Mouse (Mus musculus) forebrain, embryonic 12.5 days (tissue): ENCODE data around the gene Man1a2. TPM values are rescaled to one million over a fixed set of nuclear protein-coding genes. Genes with fewer than 3 reads are reported as not detected.

Experiments used
- ATAC-seq: fragments of 200-750 bp; cut with Nextera tagmentation; 2 replicates; pipeline ENCODE4 v1.8.0; 2017; ENCODE audit warnings: moderate TSS enrichment; ENCODE audit not compliant: low FRiP score
- H3K27ac ChIP-seq: fragments of 300-500 bp; sonication (generic); 2 replicates; pipeline ENCODE4 v1.5.1; 2016; ENCODE audit warnings: mild to moderate bottlenecking
- H3K27me3 ChIP-seq: fragments of 300-500 bp; sonication (generic); 2 replicates; pipeline ENCODE4 v1.6.1; 2016; ENCODE audit warnings: mild to moderate bottlenecking
- H3K36me3 ChIP-seq: fragments of 300-500 bp; sonication (generic); replicated peaks from 2 replicates; pipeline ENCODE4 v1.6.1; 2016; ENCODE audit warnings: mild to moderate bottlenecking
- H3K4me1 ChIP-seq: fragments of 300-500 bp; sonication (generic); 2 replicates; pipeline ENCODE4 v1.6.1; 2016
- H3K4me2 ChIP-seq: fragments of 300-500 bp; sonication (generic); 2 replicates; pipeline ENCODE4 v1.6.1; 2016; ENCODE audit warnings: mild to moderate bottlenecking, moderate library complexity
- H3K4me3 ChIP-seq: fragments of 300-500 bp; sonication (generic); replicated peaks from 2 replicates; pipeline ENCODE4 v1.5.1; 2016; ENCODE audit warnings: mild to moderate bottlenecking
- H3K9ac ChIP-seq: fragments of 300-500 bp; sonication (generic); 2 replicates; pipeline ENCODE4 v1.6.1; 2016; ENCODE audit warnings: mild to moderate bottlenecking
- H3K9me3 ChIP-seq: fragments of 300-500 bp; sonication (generic); 2 replicates; pipeline ENCODE4 v1.6.1; 2016
- WGBS: fragments of 180-500 bp; shearing (Covaris S2); methylation state at CpG from one replicate; pipeline ENCODE4 v1.1.7; 2016; 5-methylcytosine and 5-hydroxymethylcytosine counted together
- polyA plus RNA-seq: library from polyadenylated mRNA; unstranded; fragments of >200 nt; fragmentation: Nextera tagmentation; extraction: Ambion mirVana; gene quantifications from 2 replicates; pipeline ENCODE4 v1.2.1, GENCODE M21; 2016

Gene Man1a2
- polyA plus RNA-seq, 1 experiment from 2014 or later, result 54.6 TPM

DNA sequence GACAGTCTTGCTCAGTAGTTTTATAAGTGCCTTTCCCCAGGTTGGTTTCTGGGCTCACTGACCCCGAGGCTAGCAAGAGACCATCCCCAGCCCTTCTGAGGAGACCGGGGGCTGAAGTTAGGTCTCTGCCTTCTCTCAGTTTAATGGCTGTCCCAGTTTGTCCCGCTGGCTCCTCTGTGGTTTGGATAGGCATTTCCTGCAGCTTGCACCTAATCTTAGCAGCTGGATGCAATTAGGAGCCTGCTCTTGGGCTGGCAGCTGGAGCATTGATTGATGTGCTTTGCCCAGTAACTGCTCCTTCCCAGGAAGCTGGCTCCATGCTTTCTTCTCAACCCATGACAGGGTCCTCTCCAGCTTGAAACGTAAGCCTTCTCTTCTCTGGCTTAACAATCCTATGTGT is 26.2 kb upstream of the Man1a2 start:
- H3K4me3 ChIP-seq, result no peak overlapping the region
- no peaks in the 10 kb centered on the region for H3K36me3 ChIP-seq
- no peak for ATAC-seq
- no peaks in the 10 kb centered on the region for H3K9me3 ChIP-seq
- H3K27me3 ChIP-seq, result no peaks in the 10 kb centered on the region
- no peaks in the 10 kb centered on the region for H3K4me1 ChIP-seq
- no peak overlapping the region for H3K4me2 ChIP-seq
- 72% methylated on average over 4 of the region's 4 CpGs for WGBS
- no peak overlapping the region for H3K9ac ChIP-seq
- H3K27ac ChIP-seq, result no peak overlapping the region

DNA sequence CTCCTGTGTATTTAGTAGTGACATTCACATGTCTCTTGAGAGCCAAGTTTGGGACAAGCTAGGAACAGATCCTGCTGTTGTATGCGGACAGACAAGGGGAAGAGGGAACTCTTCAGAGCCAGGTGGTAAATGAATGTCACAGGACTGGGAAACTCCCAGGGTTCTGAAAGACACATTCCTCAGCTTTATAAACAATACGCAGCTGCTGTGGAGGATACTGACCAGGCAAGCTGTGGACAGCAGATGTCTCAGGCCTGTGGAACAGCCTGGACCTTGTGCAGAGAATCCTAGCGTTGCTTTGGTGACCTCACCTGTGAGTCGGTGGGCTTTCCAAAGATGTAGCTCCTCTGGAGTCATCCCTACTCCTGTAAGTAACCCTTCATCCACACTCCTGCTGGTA is 21.8 kb upstream of the Man1a2 start:
- ATAC-seq, result no peak
- no peaks in the 10 kb centered on the region for H3K9me3 ChIP-seq
- no peak overlapping the region for H3K4me2 ChIP-seq
- no peak overlapping the region for H3K9ac ChIP-seq
- H3K4me3 ChIP-seq, result no peak overlapping the region
- no peaks in the 10 kb centered on the region for H3K27me3 ChIP-seq
- H3K27ac ChIP-seq, result no peak overlapping the region
- H3K4me1 ChIP-seq, result peaks cover 12% of the 10 kb centered on the region; the same call in 1 of the 2 replicates
- no peaks in the 10 kb centered on the region for H3K36me3 ChIP-seq
- WGBS, result 83% methylated on average over 4 of the region's 4 CpGs

DNA sequence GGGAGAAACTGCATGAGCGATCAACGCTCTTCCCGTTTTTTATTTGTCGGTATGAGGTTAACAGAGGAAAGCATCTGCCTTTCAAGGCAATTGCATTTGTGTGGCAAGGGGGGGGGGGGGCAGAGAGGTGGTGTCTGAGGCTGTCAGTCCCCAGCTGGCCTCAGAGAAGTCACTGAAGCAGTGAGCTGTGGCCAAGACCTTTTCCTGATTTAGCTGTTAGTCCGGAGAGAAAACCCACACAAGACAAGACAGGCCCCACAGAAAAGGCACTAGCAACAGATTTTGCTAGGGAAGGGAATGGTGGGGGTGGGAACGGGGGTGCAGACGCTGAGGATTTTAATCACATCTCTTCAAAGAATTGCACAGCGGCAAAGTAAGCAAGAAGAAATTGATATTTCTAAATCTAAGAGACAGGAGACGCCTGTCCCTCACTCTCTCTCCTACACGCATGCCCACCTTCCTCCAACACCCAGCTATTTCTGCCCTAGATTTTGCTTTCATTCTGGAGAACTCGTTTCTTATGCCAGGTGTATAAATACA is 19.9 kb upstream of the Man1a2 start:
- no peak for ATAC-seq
- no peaks in the 10 kb centered on the region for H3K36me3 ChIP-seq
- H3K9me3 ChIP-seq, result no peaks in the 10 kb centered on the region
- no peak overlapping the region for H3K4me2 ChIP-seq
- 77% methylated on average over 11 of the region's 11 CpGs for WGBS
- H3K27me3 ChIP-seq, result no peaks in the 10 kb centered on the region
- H3K4me3 ChIP-seq, result no peak overlapping the region
- H3K27ac ChIP-seq, result no peak overlapping the region
- peaks cover 12% of the 10 kb centered on the region; the same call in 1 of the 2 replicates for H3K4me1 ChIP-seq
- no peak overlapping the region for H3K9ac ChIP-seq

DNA sequence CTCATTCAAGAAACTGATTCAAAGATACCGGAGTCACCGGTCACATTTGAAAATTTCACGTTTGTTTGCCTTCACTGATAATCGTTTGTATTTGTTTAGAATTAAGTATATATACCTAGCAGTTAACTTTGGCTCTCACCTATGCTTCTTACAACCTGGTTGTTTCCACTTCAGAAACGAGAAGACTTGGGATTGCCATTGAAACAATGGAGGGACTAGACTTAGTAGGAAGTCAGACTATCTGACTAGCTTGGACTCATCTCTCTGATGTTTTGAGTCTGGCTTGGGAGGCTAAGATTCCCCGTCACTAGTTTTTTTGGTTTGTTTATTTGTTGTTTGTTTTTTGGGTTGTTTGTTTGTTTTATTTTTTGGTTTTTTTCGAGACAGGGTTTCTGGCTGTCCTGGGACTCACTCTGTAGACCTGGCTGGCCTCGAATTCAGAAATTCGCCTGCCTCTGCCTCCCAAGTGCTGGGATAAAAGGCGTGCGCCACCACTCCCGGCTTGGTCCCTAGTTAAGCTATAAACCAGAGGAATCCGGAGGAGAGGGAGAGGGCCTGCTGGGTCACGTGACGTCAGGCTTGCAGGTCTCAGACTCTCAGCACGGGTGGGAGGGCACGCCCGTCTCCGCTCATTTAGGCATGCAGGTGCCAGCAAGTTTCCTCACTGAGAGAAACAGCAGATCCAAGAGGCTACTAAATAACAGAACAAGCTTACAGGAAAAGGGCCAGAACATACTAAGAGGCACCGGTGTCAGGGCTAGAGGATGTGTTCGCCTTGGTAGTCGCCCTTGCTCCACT is 18.7 kb upstream of the Man1a2 start:
- H3K27ac ChIP-seq, result no peak overlapping the region
- no peaks in the 10 kb centered on the region for H3K27me3 ChIP-seq
- no peaks in the 10 kb centered on the region for H3K36me3 ChIP-seq
- WGBS, result 80% methylated on average over 22 of the region's 22 CpGs
- H3K9ac ChIP-seq, result no peak overlapping the region
- no peaks in the 10 kb centered on the region for H3K9me3 ChIP-seq
- peaks cover 12% of the 10 kb centered on the region; the same call in 1 of the 2 replicates for H3K4me1 ChIP-seq
- H3K4me2 ChIP-seq, result no peak overlapping the region
- H3K4me3 ChIP-seq, result no peak overlapping the region
- ATAC-seq, result no peak

DNA sequence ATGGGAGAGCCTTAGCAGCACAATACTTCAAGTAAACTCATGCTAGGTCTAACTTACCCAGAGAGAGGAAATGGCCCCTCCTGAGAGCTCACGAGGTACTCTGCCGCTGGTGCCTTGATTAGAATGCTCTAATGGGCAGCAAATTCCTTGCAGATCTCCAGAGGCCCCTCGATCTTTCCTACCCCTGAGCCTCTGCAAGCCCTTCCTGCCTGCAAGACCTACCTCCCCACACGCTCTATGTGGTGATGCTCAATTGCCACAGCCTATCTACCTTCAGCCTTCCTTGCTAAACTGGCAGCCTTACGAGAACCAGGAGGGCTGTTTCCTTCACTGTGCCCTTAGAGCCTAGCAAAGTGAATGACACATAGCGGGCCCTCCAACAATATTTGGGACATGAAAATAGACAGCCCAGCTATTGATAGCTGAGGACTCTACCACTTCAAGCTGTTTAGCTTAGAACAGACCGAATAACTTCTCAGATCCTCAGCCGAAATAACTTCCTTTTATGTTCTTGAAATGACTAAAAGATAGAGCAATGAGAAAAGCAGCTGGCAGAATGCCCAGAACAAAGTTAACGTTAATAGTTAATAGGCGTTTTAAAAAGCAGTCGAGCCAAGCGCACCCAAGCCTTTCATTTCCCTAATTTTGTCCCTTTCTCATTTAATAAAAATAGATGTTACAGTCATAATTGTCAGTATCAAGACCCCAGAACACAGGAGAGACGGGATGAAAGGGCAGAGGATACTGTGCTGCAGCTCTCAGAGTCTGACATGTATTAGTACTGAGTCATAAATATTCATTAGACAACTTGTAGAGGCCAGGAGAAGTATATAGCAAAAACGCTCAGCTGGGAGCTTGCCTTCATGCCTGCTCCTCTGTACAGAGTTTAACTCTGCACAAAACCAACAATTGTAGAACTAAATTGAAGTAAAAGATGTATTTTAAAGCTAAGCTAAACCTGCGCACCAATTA is 17.9 kb upstream of the Man1a2 start:
- no peak overlapping the region for H3K27ac ChIP-seq
- H3K9me3 ChIP-seq, result no peaks in the 10 kb centered on the region
- no peak overlapping the region for H3K4me3 ChIP-seq
- H3K27me3 ChIP-seq, result no peaks in the 10 kb centered on the region
- H3K9ac ChIP-seq, result no peak overlapping the region
- 39% methylated on average over 15 of the region's 15 CpGs for WGBS
- no peak overlapping the region for H3K4me2 ChIP-seq
- peaks cover 12% of the 10 kb centered on the region; the same call in 1 of the 2 replicates for H3K4me1 ChIP-seq
- no peak for ATAC-seq
- H3K36me3 ChIP-seq, result no peaks in the 10 kb centered on the region

DNA sequence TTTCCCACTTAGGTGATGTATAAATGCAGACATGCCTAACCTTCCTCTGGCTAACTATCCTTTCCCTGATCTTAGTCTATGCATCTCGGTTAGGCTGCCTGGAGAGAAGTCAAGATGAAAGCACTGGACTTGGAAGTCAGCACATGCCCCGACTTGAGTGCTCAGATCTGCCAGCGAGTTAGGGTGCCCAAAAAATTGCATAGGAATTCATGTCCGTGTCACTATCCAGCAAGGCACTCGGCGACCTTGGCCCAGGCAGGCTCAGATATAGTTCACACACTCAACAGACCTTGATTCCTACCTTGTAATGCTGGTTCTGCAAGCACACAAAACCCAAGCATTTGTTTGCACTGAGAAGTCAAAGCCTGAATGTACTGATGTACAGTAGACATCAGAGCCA is 3.4 kb upstream of the Man1a2 start:
- Histone ChIP-seq H3K27ac (no peak overlapping the region), H3K4me3 (no peak overlapping the region)

DNA sequence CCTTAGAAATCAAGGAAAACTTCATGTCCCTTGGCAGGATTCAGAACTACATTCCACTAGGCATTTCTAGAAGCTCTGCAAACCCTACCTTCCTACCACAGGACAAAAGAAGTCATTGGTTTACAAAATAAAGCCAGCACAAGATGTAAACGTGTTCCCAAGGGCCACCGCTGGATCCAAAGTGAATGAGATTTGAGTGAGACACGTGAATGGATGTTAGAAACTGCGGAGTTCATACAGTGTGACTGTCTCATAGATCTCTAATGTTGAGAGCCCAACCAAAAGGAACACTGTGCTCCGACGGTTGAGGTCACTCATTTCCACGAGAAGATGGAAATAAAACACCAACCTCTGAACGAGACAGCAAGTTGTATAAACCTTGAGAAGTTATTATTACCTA is 1.5 kb upstream of the Man1a2 start:
- no peaks in the 10 kb centered on the region for H3K36me3 ChIP-seq
- H3K4me1 ChIP-seq, result peaks cover 19% of the 10 kb centered on the region
- no peak for ATAC-seq
- no peak overlapping the region for H3K27ac ChIP-seq
- H3K9ac ChIP-seq, result no peak overlapping the region
- WGBS, result 89% methylated on average over 8 of the region's 8 CpGs
- H3K4me2 ChIP-seq, result no peak overlapping the region
- no peaks in the 10 kb centered on the region for H3K9me3 ChIP-seq
- no peak overlapping the region for H3K4me3 ChIP-seq
- H3K27me3 ChIP-seq, result no peaks in the 10 kb centered on the region

More for the DNA sequence above, 3.4 kb upstream of the Man1a2 start:
- no peaks in the 10 kb centered on the region for H3K27me3 ChIP-seq
- H3K4me2 ChIP-seq, result no peak overlapping the region
- WGBS, result 80% methylated on average over 6 of the region's 6 CpGs
- H3K9me3 ChIP-seq, result no peaks in the 10 kb centered on the region
- peaks cover 8% of the 10 kb centered on the region for H3K4me1 ChIP-seq
- no peaks in the 10 kb centered on the region for H3K36me3 ChIP-seq
- no peak overlapping the region for H3K9ac ChIP-seq
- ATAC-seq, result no peak

DNA sequence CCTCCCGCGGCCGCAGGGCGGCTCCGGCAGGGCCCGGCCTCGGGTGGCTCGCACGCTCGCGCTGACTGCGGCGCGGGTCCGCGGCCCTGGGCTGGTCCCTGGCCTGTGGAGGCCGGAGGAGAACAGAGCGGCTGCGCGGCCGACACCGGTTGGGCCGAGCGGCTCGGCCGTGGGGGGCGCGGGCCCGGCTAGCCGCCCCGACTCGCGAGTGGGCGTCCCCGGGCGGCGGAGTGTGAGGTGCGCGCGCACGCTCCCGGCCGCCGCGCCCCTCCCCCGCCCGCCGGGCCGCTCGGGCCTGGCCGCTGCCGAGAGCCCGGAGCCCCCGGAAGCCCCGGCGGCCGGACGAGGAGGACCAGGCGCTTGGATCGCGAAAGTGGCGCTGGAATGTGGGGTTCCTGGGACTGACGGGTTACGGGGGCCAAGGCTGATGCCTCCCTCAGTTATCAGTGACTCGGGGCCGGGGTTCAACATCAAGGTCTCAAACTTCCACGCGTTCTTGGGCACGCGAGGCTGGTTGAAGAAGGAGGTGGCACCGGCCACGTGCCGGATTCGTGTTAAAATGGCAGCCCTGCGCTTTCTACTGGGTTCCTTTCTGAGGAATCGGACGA is 564 bp upstream of the Man1a2 start:
- no peaks in the 10 kb centered on the region for H3K9me3 ChIP-seq
- peak; percentile 90 for ATAC-seq
- peak overlapping the region; percentile 90 for H3K4me2 ChIP-seq
- no peaks in the 10 kb centered on the region for H3K36me3 ChIP-seq
- H3K27me3 ChIP-seq, result no peaks in the 10 kb centered on the region
- under 1% methylated on average over 60 of the region's 77 CpGs for WGBS
- H3K4me3 ChIP-seq, result peak overlapping the region; percentile 72
- peaks cover 26% of the 10 kb centered on the region for H3K4me1 ChIP-seq
- H3K9ac ChIP-seq, result peak overlapping the region; percentile 93
- H3K27ac ChIP-seq, result peak overlapping the region; percentile 99

DNA sequence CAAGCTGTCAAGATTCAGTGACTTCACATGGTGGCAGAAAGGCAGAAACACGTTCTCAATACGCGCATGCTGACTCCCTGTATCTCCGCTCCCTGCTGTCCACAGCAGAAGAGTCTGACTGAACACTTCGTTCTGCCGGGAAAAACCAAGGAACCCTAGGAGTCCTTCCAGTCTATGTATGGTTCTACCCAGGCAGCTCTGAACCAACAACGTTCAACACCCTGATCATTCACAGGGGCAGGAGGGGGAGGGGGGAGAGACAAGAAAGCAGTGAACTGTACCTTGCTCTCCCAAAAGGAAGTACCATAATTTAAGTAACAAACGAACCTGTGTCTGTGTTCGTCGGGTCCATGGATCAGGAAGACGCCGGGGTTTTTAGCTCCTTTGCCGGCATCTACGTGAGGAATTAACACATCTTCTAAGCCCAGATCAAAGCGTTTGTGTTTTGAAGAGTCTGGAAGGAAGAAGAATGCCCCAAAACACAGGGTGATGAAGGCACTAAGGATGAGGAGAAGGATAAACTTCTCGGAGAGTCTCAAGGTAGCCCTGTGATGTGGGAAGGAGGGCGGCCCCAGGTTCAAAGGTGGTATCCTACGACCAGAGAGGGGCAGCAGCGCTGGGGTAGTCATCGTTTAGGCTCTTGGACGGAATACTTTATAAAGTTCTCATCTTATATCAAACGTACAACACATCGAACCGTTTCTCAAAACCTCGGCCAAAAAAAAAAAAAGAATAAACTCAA is 898 bp downstream of the Man1a2 start:
- H3K9me3 ChIP-seq, result no peaks in the 10 kb centered on the region
- H3K4me1 ChIP-seq, result peaks cover 29% of the 10 kb centered on the region
- peak overlapping the region; percentile 93 for H3K9ac ChIP-seq
- H3K36me3 ChIP-seq, result no peaks in the 10 kb centered on the region
- no peak overlapping the region for H3K27ac ChIP-seq
- under 1% methylated on average over 25 of the region's 25 CpGs for WGBS
- no peak for ATAC-seq
- peak overlapping the region; percentile 90 for H3K4me2 ChIP-seq
- no peaks in the 10 kb centered on the region for H3K27me3 ChIP-seq
- peak overlapping the region; percentile 72 for H3K4me3 ChIP-seq

DNA sequence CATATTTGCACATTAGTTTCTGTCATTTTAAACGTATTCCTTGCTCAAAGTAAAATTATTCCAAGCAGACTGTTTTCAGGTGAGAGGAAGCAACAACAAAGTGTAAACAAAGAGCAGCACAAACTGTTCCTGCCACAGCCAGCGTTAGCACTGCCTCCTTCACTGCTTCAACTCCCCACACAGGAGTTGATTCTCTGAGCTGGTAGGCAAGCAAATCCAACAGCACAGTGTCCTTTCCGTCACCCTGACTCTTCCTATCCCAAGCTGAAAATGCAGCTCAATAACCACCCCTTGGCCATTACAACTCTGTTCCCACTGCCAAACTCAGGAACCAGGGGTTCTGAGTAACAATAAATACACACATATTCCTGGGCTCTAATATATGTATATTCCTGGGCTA is 2.5 kb downstream of the Man1a2 start:
- WGBS, result 21% methylated on average over 3 of the region's 3 CpGs
- peak overlapping the region; percentile 90 for H3K4me2 ChIP-seq
- H3K4me1 ChIP-seq, result peaks cover 29% of the 10 kb centered on the region
- H3K27me3 ChIP-seq, result no peaks in the 10 kb centered on the region
- no peaks in the 10 kb centered on the region for H3K36me3 ChIP-seq
- ATAC-seq, result no peak
- H3K9me3 ChIP-seq, result no peaks in the 10 kb centered on the region
- H3K4me3 ChIP-seq, result peak overlapping the region; percentile 32
- no peak overlapping the region for H3K27ac ChIP-seq
- H3K9ac ChIP-seq, result peak overlapping the region; percentile 36; the same call in 1 of the 2 replicates

DNA sequence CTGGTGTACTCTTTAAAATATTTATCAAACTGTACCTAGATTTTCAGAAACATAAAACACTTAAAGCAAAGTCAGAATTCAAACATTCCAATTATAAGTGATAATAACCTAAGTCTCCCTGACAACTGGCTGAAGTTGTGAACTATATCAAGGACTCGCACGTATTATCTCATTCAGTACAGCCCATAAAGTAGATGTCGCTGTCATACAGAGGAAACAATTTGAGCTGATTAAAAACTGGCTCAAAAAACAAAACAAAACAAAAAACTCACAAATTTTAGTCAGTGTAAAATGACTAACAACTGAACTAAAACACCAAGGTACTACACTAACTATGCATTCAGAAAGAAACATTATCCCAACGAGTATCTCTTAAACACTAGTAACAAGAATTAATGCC is 3.0 kb downstream of the Man1a2 start:
- Histone ChIP-seq H3K9ac (no peak overlapping the region), H3K4me2 (peak overlapping the region; percentile 90), H3K4me3 (peak overlapping the region; percentile 32), H3K9me3 (no peaks in the 10 kb centered on the region), H3K4me1 (peaks cover 29% of the 10 kb centered on the region), H3K27me3 (no peaks in the 10 kb centered on the region), H3K27ac (no peak overlapping the region), H3K36me3 (no peaks in the 10 kb centered on the region)
- WGBS, result 58% methylated on average over 4 of the region's 4 CpGs
- no peak for ATAC-seq
